Mouse (Mus musculus) olfactory bulb, adult 2 months (tissue): ENCODE measurements around the gene Sirpa. TPM values are rescaled to one million over a fixed set of nuclear protein-coding genes. Genes with fewer than 3 reads are reported as not detected.

Experiments used
- H3K27ac ChIP-seq: fragments of 200-500 bp; 2 replicates; pipeline ENCODE4 v1.5.1; 2012; ENCODE audit warnings: low read depth, low read length; ENCODE audit not compliant: insufficient read depth
- H3K4me1 ChIP-seq: fragments of 200-500 bp; 2 replicates; pipeline ENCODE4 v1.6.1; 2012; ENCODE audit warnings: low read length; ENCODE audit not compliant: control insufficient read depth, insufficient read depth
- H3K4me3 ChIP-seq: fragments of 200-500 bp; 2 replicates; pipeline ENCODE4 v1.5.1; 2012; ENCODE audit warnings: mild to moderate bottlenecking, low read depth, low read length, moderate library complexity; ENCODE audit not compliant: insufficient read depth
- CTCF ChIP-seq: fragments of 200-500 bp; IDR thresholded peaks from 2 replicates; pipeline ENCODE4 v1.5.1; 2012; ENCODE audit warnings: low read depth, mild to moderate bottlenecking, low read length, moderate library complexity; ENCODE audit not compliant: insufficient read depth
- POLR2A ChIP-seq: fragments of 200-500 bp; IDR thresholded peaks from 2 replicates; pipeline ENCODE4 v1.6.1; 2012; ENCODE audit warnings: mild to moderate bottlenecking, low read depth, low read length, moderate library complexity; ENCODE audit not compliant: insufficient read depth
- WGBS: fragments of 180-500 bp; shearing (Covaris S2); methylation state at CpG from one replicate; pipeline ENCODE4 v1.1.7; 2018; 5-methylcytosine and 5-hydroxymethylcytosine counted together
- polyA plus RNA-seq: library from polyadenylated mRNA; stranded (reverse); fragments of >200 nt; gene quantifications from 2 replicates; pipeline ENCODE4 v1.2.4, GENCODE M21; 2012; ENCODE audit warnings: low replicate concordance; ENCODE audit not compliant: missing spikeins, insufficient read depth, insufficient read length

Sirpa gene
- polyA plus RNA-seq, 1 experiment, result not detected

DNA sequence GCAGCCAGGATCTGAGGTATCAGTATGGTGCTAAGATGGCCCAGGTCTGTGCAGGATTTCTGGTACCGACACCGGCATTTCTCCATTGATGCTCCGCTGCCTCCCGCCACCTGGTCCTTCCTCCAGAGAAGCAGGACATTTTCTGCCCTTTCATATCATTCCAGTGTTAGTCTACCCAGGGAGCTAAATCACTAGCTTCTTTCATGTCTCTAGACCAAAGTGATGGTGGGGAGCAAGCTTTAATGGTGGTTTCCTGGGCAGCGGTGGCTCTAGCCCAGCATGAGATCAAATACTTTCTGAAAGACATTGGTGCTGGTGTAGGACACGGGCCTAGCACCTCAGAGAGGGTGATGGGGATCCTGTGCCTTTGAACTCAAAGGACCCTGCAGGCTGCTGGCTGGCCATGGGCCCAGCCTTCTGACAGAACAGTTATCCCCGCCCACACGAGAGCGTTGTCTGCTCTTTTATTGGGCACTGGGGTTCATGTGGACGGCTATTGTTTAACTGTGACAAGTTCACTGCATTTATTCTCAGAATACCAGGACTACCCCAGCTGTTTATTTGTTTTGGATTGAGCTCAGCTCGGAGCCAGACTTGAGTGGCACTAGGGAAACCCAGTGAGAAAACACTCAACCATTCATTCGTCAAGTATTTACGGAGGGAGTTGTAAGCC, 31.7 kb downstream of the Sirpa start:
- H3K27ac ChIP-seq, result peak overlapping the region; percentile 6
- WGBS, result 30% methylated on average over 13 of the region's 13 CpGs
- no peak overlapping the region for H3K4me3 ChIP-seq
- TF ChIP-seq CTCF (no peak), POLR2A (no peak)
- peaks cover 50% of the 10 kb centered on the region for H3K4me1 ChIP-seq

DNA sequence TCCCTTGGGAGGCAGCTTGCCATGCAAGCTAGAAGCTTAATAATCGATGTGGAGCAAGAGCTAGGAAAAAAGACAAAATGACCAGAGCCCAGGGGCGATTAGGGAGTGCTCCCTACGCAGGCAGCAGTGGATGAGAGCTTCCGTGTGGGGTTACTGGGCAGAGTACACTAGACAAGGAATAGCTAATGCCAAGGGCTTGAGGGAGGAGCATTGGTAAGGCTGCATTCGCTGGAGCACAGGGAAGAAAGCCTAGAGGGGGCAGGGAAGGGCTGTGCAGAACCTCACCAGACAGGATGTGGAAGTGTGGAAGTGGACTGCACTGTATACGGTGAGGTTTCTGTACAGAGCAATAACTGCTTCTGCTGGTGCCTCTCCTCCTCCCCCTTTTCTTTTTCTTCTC, 32.3 kb downstream of the Sirpa start:
- 25% methylated on average over 6 of the region's 6 CpGs for WGBS

DNA sequence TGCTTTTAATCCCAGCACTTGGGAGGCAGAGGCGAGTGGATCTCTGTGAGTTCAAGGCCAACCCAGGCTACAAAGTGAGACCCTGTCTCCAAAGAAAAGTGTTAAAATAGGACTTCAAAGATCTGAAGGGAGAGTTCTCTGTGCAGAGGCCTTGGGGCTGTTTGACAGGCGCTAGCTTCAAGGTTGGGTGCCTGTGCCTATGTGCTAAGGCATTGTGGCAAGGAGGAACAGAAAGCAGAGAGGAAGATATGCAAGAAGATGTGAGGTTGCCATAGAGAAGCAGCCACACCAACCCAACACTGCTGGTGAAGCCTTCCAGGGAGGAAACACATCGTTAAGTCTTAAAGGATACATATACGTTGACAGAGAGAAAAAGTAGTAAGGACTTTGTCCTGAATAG, 33.2 kb downstream of the Sirpa start:
- Histone ChIP-seq H3K4me1 (peaks cover 50% of the 10 kb centered on the region), H3K4me3 (no peak overlapping the region), H3K27ac (peak overlapping the region; percentile 17; the same call in 1 of the 2 replicates)
- TF ChIP-seq CTCF (no peak), POLR2A (no peak)
- 67% methylated on average over 4 of the region's 4 CpGs for WGBS

More for the DNA sequence above, 32.3 kb downstream of the Sirpa start:
- H3K4me3 ChIP-seq, result no peak overlapping the region
- TF ChIP-seq CTCF (no peak), POLR2A (no peak)
- H3K4me1 ChIP-seq, result peaks cover 50% of the 10 kb centered on the region
- H3K27ac ChIP-seq, result peak overlapping the region; percentile 6

DNA sequence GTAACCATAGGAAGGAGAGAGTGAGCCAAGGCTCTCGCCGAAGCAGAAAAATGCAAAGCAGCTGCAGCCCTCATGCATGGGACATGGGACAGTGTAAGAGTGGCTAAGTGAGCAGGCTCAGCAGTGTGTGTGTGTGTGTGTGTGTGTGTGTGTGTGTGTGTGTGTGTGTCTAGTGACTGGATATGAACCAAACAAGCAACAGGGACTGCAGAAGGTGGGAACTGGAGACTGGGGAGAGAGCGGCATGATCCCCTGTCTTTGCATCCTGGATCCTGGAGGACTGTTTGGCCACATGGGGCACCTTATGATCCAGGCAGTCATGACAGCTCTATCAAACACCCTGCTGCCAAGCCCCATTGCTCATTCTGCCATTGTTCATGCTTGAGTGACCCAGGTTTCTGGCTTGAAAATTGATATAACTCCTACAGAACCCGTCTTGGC, 34.0 kb downstream of the Sirpa start:
- TF ChIP-seq CTCF (no peak), POLR2A (no peak)
- 83% methylated on average over 4 of the region's 4 CpGs for WGBS
- Histone ChIP-seq H3K4me1 (peaks cover 50% of the 10 kb centered on the region), H3K27ac (peak overlapping the region; percentile 21; the same call in 1 of the 2 replicates), H3K4me3 (no peak overlapping the region)

DNA sequence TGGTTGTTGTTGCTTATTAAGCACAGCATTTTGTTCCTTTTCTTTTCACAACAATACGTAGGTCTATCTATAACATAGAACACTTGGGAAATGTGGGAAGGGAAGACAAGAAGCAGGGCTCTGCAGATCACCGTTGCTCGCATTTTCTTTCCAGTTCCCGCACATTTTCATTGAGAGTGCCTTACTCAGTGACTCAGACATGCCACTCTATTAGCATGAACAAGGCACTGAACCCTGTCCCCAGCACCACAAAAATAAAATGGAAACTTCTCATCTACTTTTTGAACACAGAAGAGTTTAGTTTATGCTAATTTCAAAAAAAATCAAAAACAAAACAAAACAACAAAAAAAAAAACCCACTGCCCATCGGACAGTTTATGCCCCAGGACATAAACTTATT, 34.5 kb downstream of the Sirpa start:
- no peak for TF ChIP-seq POLR2A
- no peak for TF ChIP-seq CTCF
- Histone ChIP-seq H3K4me3 (no peak overlapping the region), H3K27ac (peak overlapping the region; percentile 80), H3K4me1 (peaks cover 45% of the 10 kb centered on the region)
- WGBS, result 68% methylated on average over 5 of the region's 5 CpGs

DNA sequence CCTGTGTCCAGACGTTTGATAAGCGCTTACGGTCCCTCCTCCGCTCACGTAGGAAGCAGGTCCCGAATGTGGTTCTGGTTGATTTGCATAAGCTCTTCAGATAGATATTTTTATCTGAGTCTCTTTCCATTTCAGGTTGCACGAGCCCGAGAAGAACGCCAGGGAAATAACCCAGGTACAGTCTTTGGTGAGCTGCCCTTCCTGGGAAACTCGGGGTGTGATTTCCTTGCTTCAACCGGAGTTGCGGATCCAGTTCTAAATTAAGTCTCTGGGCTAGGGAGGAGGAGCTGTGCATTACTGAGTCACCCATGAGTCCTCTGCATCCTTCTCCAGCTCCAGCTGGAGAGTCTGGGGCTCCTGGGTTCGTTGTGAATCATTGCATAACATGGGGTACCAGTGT, 35.2 kb downstream of the Sirpa start:
- 42% methylated on average over 13 of the region's 13 CpGs for WGBS
- Histone ChIP-seq H3K27ac (peak overlapping the region; percentile 93), H3K4me1 (peaks cover 43% of the 10 kb centered on the region), H3K4me3 (no peak overlapping the region)
- TF ChIP-seq CTCF, result no peak
- TF ChIP-seq POLR2A, result no peak

DNA sequence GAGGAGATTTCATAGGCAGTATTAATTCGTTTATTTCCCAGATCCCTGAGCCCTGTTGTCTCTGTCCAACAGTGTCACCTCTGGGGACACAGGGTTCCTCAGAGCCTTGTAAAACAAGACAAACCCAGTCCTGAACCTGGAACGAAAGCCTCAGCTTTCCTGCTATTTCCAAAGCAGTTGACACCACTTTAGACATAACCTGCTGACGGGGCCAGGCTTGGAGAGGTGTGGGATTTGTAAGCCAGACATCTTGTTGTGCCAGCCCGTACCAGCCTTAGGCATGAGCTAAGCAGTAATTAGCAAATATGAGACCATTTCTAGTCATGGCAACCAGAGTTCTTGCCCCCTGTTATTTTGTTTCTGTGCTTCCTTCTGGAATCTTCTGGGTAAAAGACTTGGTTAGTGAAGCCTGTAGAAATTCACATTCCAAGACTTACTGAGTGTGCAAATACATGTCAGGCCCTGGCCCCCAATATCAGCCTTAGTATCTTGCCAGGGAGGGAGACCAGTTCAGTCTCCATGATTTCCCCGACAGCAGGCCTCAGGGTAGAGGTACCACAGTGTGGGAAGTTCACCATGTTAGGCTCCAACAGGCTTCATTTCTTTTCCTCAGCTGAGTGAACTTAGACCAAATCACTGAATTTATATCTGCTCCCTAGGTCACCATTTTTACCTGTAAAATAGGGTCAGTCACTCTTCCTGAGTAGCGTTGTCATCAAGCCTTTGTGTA, 36.0 kb downstream of the Sirpa start:
- TF ChIP-seq POLR2A (no peak), CTCF (no peak)
- Histone ChIP-seq H3K4me3 (no peak overlapping the region), H3K4me1 (peaks cover 41% of the 10 kb centered on the region), H3K27ac (peak overlapping the region; percentile 93)
- WGBS, result 75% methylated on average over 6 of the region's 6 CpGs

DNA sequence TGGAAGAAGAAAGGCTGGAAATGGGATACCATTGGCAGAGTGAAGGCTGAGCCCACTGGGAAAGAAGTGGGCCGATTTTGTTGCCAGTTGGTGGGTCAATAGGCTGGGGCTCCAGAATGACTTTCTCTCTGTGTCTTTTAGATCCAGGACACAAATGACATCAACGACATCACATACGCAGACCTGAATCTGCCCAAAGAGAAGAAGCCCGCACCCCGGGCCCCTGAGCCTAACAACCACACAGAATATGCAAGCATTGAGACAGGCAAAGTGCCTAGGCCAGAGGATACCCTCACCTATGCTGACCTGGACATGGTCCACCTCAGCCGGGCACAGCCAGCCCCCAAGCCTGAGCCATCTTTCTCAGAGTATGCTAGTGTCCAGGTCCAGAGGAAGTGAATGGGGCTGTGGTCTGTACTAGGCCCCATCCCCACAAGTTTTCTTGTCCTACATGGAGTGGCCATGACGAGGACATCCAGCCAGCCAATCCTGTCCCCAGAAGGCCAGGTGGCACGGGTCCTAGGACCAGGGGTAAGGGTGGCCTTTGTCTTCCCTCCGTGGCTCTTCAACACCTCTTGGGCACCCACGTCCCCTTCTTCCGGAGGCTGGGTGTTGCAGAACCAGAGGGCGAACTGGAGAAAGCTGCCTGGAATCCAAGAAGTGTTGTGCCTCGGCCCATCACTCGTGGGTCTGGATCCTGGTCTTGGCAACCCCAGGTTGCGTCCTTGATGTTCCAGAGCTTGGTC, 37.3 kb downstream of the Sirpa start:
- Histone ChIP-seq H3K27ac (no peak overlapping the region), H3K4me3 (no peak overlapping the region), H3K4me1 (peaks cover 32% of the 10 kb centered on the region)
- WGBS, result 96% methylated on average over 15 of the region's 15 CpGs
- no peak for TF ChIP-seq POLR2A
- no peak for TF ChIP-seq CTCF

DNA sequence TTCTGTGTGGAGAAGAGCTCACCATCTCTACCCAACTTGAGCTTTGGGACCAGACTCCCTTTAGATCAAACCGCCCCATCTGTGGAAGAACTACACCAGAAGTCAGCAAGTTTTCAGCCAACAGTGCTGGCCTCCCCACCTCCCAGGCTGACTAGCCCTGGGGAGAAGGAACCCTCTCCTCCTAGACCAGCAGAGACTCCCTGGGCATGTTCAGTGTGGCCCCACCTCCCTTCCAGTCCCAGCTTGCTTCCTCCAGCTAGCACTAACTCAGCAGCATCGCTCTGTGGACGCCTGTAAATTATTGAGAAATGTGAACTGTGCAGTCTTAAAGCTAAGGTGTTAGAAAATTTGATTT, 37.9 kb downstream of the Sirpa start:
- Histone ChIP-seq H3K4me1 (peaks cover 29% of the 10 kb centered on the region), H3K27ac (no peak overlapping the region), H3K4me3 (no peak overlapping the region)
- TF ChIP-seq POLR2A, result no peak
- no peak for TF ChIP-seq CTCF
- 92% methylated on average over 3 of the region's 3 CpGs for WGBS
